Mouse (Mus musculus) frontal cortex, postnatal 36 days (tissue): ENCODE data around the gene St6galnac1.

Experiments used
- DNase-seq, 2 experiments: peaks; one replicate each; pipeline ENCODE4 v3.0.0; 2022; ENCODE audit warnings: low spot score in 2 of 2

The St6galnac1 gene

GRCm38 (mm10) chr11:116726156-116726555 lies 49.2 kb downstream of the St6galnac1 start:
- no peak for DNase-seq

- DNase-seq = no peak
These were observed 50.0 kb downstream of the St6galnac1 start for GRCm38 (mm10) chr11:116725031-116725948.

GRCm38 (mm10) chr11:116723064-116723463 lies 52.2 kb downstream of the St6galnac1 start:
- no peak for DNase-seq

GRCm38 (mm10) chr11:116721548-116722271 lies 53.6 kb downstream of the St6galnac1 start:
- DNase-seq = no peak

- no peak for DNase-seq
These were observed 54.9 kb downstream of the St6galnac1 start for GRCm38 (mm10) chr11:116720319-116720865.
